Mouse (Mus musculus) liver, embryonic 18 days (tissue): ENCODE results near the gene Abcc12. TPM values are rescaled to one million over a fixed set of nuclear protein-coding genes. Genes with fewer than 3 reads are reported as not detected.

ENCODE experiments used
- polyA plus RNA-seq: library from polyadenylated mRNA; depleted of rRNA; stranded (reverse); fragments of >200 nt; gene quantifications from 2 replicates; pipeline ENCODE4 v1.2.3, GENCODE M21; 2012; rRNA removed

Gene Abcc12
- polyA plus RNA-seq, result 0.01 TPM in 2 replicates

GRCm38 (mm10) chr8:86580458-86580857, at the start of gene Abcc12:
Gene Abcc12, minus strand, starts transcription at chr8:86580686.

GRCm38 (mm10) chr8:86623911-86624731, 43.6 kb upstream of the Abcc12 start, which contains the start of gene Lonp2:
Gene Lonp2, plus strand, starts transcription at chr8:86624043.

Other genes starting within 250 kb of the Abcc12 start
- gene Lonp2, start 43.4 kb upstream of the Abcc12 start, polyA plus RNA-seq, result 40.6 and 44.6 TPM in 2 replicates
- 0.30 and 0.32 TPM in 2 replicates for gene Gm10638, start 165.0 kb upstream of the Abcc12 start, polyA plus RNA-seq
- 9.0 and 9.1 TPM in 2 replicates for gene Siah1a, start 165.2 kb upstream of the Abcc12 start, polyA plus RNA-seq